Mouse (Mus musculus): ENCODE results near the gene Ralb. TPM values are rescaled to one million over a fixed set of nuclear protein-coding genes. Genes with fewer than 3 reads are reported as not detected.

Gene Ralb
- polyA plus RNA-seq, 1 experiment from 2014 or later, result 83.5 TPM

- WGBS, result 94% methylated on average over 9 of the region's 9 CpGs
- Histone ChIP-seq H3K27ac (replicated peaks) (no peak overlapping the region), H3K9me3 (peaks cover 3% of the 10 kb centered on the region; the same call in 1 of the 2 replicates), H3K9ac (replicated peaks) (no peak overlapping the region), H3K4me3 (no peak overlapping the region), H3K4me1 (no peaks in the 10 kb centered on the region), H3K27me3 (no peaks in the 10 kb centered on the region), H3K36me3 (no peaks in the 10 kb centered on the region), H3K4me2 (replicated peaks) (no peak overlapping the region)
- ATAC-seq (ENCODE audit: low FRiP score, low read depth), result no peak
Observed at GRCm38 (mm10) chr1:119438105-119438637, 66.4 kb downstream of the Ralb start.

- Histone ChIP-seq H3K27me3 (no peaks in the 10 kb centered on the region), H3K4me1 (no peaks in the 10 kb centered on the region), H3K9me3 (peaks cover 3% of the 10 kb centered on the region; the same call in 1 of the 2 replicates), H3K9ac (replicated peaks) (no peak overlapping the region), H3K4me3 (no peak overlapping the region), H3K36me3 (no peaks in the 10 kb centered on the region), H3K4me2 (replicated peaks) (no peak overlapping the region), H3K27ac (replicated peaks) (no peak overlapping the region)
- no peak for ATAC-seq (ENCODE audit: low FRiP score, low read depth)
- WGBS, result 77% methylated on average over 6 of the region's 6 CpGs
Observed at GRCm38 (mm10) chr1:119437401-119437800, 67.2 kb downstream of the Ralb start.

GRCm38 (mm10) chr1:119424141-119424860, 80.3 kb downstream of the Ralb start:
- Histone ChIP-seq H3K27me3 (peaks cover 61% of the 10 kb centered on the region), H3K27ac (replicated peaks) (no peak overlapping the region), H3K4me1 (peaks cover 30% of the 10 kb centered on the region), H3K36me3 (no peaks in the 10 kb centered on the region), H3K9ac (replicated peaks) (no peak overlapping the region), H3K4me2 (replicated peaks) (no peak overlapping the region), H3K4me3 (no peak overlapping the region), H3K9me3 (no peaks in the 10 kb centered on the region)
- 42% methylated on average over 6 of the region's 6 CpGs for WGBS
- no peak for ATAC-seq (ENCODE audit: low FRiP score, low read depth)

GRCm38 (mm10) chr1:119423510-119423909, 81.1 kb downstream of the Ralb start:
- H3K4me2 ChIP-seq (replicated peaks), result no peak overlapping the region
- H3K4me1 ChIP-seq, result peaks cover 38% of the 10 kb centered on the region
- no peak overlapping the region for H3K9ac ChIP-seq (replicated peaks)
- H3K27ac ChIP-seq (replicated peaks), result no peak overlapping the region
- ATAC-seq (ENCODE audit: low FRiP score, low read depth), result 0 out of 2 replicates have a peak, but pooled peaks have one; percentile 20
- peaks cover 69% of the 10 kb centered on the region for H3K27me3 ChIP-seq
- H3K9me3 ChIP-seq, result no peaks in the 10 kb centered on the region
- H3K36me3 ChIP-seq, result no peaks in the 10 kb centered on the region
- 5% methylated on average over 14 of the region's 14 CpGs for WGBS
- no peak overlapping the region for H3K4me3 ChIP-seq

GRCm38 (mm10) chr1:119422460-119423015, 82.1 kb downstream of the Ralb start:
- Histone ChIP-seq H3K9me3 (no peaks in the 10 kb centered on the region), H3K4me3 (peak overlapping the region; percentile 59), H3K4me2 (replicated peaks) (peak overlapping the region; percentile 91), H3K4me1 (peaks cover 39% of the 10 kb centered on the region), H3K36me3 (no peaks in the 10 kb centered on the region), H3K9ac (replicated peaks) (peak overlapping the region; percentile 59), H3K27me3 (peaks cover 78% of the 10 kb centered on the region), H3K27ac (replicated peaks) (no peak overlapping the region)
- WGBS, result 1% methylated on average over 29 of the region's 32 CpGs
- ATAC-seq (ENCODE audit: low FRiP score, low read depth), result no peak

GRCm38 (mm10) chr1:119421576-119422421, 82.8 kb downstream of the Ralb start, which contains the start of gene Inhbb:
Gene Inhbb (minus strand): TSS chr1:119422248.
- WGBS, result under 1% methylated on average over 54 of the region's 92 CpGs
- H3K4me2 ChIP-seq (replicated peaks), result peak within 1 kb of the TSS; percentile 91
- peak within 1 kb of the TSS; percentile 59 for H3K4me3 ChIP-seq
- H3K9me3 ChIP-seq, result no peaks in the 10 kb centered on the region
- peak; percentile 35 for ATAC-seq (ENCODE audit: low FRiP score, low read depth)
- H3K36me3 ChIP-seq, result no peaks in the 10 kb centered on the region
- peaks cover 39% of the 10 kb centered on the region for H3K4me1 ChIP-seq
- no peak within 1 kb of the TSS for H3K27ac ChIP-seq (replicated peaks)
- H3K9ac ChIP-seq (replicated peaks), result peak within 1 kb of the TSS; percentile 59
- peaks cover 86% of the 10 kb centered on the region for H3K27me3 ChIP-seq

GRCm38 (mm10) chr1:119420984-119421575, 83.5 kb downstream of the Ralb start:
- Histone ChIP-seq H3K4me3 (peak overlapping the region; percentile 59), H3K9ac (replicated peaks) (peak overlapping the region; percentile 59), H3K27ac (replicated peaks) (no peak overlapping the region), H3K27me3 (peaks cover 93% of the 10 kb centered on the region), H3K4me1 (peaks cover 42% of the 10 kb centered on the region), H3K36me3 (no peaks in the 10 kb centered on the region), H3K4me2 (replicated peaks) (peak overlapping the region; percentile 91), H3K9me3 (no peaks in the 10 kb centered on the region)
- under 1% methylated on average over 55 of the region's 78 CpGs for WGBS
- peak; percentile 48 for ATAC-seq (ENCODE audit: low FRiP score, low read depth)

Other genes with a start within 250 kb of the Ralb start
- 0.78 and 1.1 TPM in 2 replicates for gene Inhbb, start 82.5 kb downstream of the Ralb start, polyA plus RNA-seq (2016; fragmentation: Nextera tagmentation; extraction: Ambion mirVana)
- gene Tmem185b, start 21.4 kb upstream of the Ralb start, polyA plus RNA-seq (2016; fragmentation: Nextera tagmentation; extraction: Ambion mirVana), result 20.0 and 22.4 TPM in 2 replicates
- gene Epb41l5, start 144.2 kb upstream of the Ralb start, polyA plus RNA-seq (2016; fragmentation: Nextera tagmentation; extraction: Ambion mirVana), result 36.7 and 41.1 TPM in 2 replicates

Measured in midbrain, embryonic 12.5 days (tissue).